Mouse (Mus musculus): ENCODE data around the gene Memo1. TPM values are rescaled to one million over a fixed set of nuclear protein-coding genes. Genes with fewer than 3 reads are reported as not detected.
"Not testable (repeated sequence)": the region's sequence is repeated elsewhere in the genome, so short reads cannot be mapped to it uniquely, and the experiment has no call there.

The Memo1 gene
- polyA plus RNA-seq, 1 experiment from 2014 or later, result 80.7 TPM

DNA sequence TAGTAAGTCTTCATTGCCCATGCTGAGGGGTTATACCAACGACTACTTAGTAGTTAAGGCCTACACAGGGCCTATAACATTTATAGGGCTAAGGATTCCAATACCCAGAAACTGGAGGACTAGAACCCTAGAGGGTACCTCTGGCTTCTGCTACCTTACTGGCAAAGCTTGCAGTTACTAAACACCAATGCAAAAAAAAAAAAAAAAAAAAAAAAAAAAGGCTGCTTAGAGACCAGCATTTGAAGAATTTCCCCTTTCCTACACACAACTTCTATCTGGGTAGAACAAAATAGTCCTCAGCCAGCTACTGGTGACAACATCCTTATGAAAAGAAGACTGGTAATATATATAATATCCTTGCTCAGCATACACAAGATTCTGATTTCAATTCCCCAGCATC lies 29.7 kb downstream of the Memo1 start:
- Histone ChIP-seq H3K27ac (0 out of 2 replicates have a peak overlapping the region, but pooled peaks have one; percentile 6), H3K4me1 (peaks cover 35% of the 10 kb centered on the region), H3K27me3 (ENCODE audit: insufficient read depth, poor library complexity, severe bottlenecking) (no peaks in the 10 kb centered on the region), H3K36me3 (0 out of 2 replicates have a peak, but pooled peaks cover 5% of the 10 kb centered on the region), H3K4me3 (no peak overlapping the region), H3K9me3 (no peaks in the 10 kb centered on the region)
- WGBS, result 52% methylated on average over 1 of the region's 1 CpGs
- DNase-seq (ENCODE audit: low spot score), result no peak

DNA sequence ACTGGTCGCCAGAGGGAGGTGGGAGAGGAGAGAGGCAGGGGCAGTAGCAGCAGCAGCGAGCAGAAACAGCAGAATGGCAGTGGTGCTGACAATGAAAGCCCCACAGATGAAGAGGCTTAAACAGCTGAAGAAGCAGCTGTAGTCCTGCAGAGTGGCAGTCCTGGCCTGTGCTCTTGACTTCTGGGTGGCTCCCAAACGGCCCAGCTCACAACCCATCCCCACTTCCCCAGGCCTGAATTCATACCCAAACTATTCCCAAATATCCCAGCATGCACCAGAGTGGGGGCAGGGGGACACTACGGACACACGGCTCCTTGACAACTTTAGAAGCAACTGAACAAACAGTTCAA lies 30.2 kb downstream of the Memo1 start:
- H3K4me3 ChIP-seq, result no peak overlapping the region
- peak; percentile 76 for DNase-seq (ENCODE audit: low spot score)
- peaks cover 38% of the 10 kb centered on the region for H3K4me1 ChIP-seq
- H3K27me3 ChIP-seq (ENCODE audit: insufficient read depth, poor library complexity, severe bottlenecking), result no peaks in the 10 kb centered on the region
- no peaks in the 10 kb centered on the region for H3K9me3 ChIP-seq
- peak overlapping the region; percentile 67 for H3K27ac ChIP-seq
- WGBS, result 26% methylated on average over 5 of the region's 5 CpGs
- 0 out of 2 replicates have a peak, but pooled peaks cover 5% of the 10 kb centered on the region for H3K36me3 ChIP-seq

GRCm38 (mm10) chr17:74264333-74265155 lies 30.8 kb downstream of the Memo1 start:
- no peak for DNase-seq (ENCODE audit: low spot score)
- no peaks in the 10 kb centered on the region for H3K27me3 ChIP-seq (ENCODE audit: insufficient read depth, poor library complexity, severe bottlenecking)
- H3K27ac ChIP-seq, result peak overlapping the region; percentile 67
- H3K36me3 ChIP-seq, result 0 out of 2 replicates have a peak, but pooled peaks cover 5% of the 10 kb centered on the region
- H3K4me1 ChIP-seq, result peaks cover 38% of the 10 kb centered on the region
- H3K9me3 ChIP-seq, result no peaks in the 10 kb centered on the region
- WGBS, result 63% methylated on average over 3 of the region's 3 CpGs
- H3K4me3 ChIP-seq, result no peak overlapping the region

GRCm38 (mm10) chr17:74262415-74262814 lies 32.9 kb downstream of the Memo1 start:
- 89% methylated on average over 3 of the region's 3 CpGs for WGBS
- DNase-seq (ENCODE audit: low spot score), result no peak
- H3K27me3 ChIP-seq (ENCODE audit: insufficient read depth, poor library complexity, severe bottlenecking), result no peaks in the 10 kb centered on the region
- H3K9me3 ChIP-seq, result no peaks in the 10 kb centered on the region
- H3K27ac ChIP-seq, result no peak overlapping the region
- peaks cover 9% of the 10 kb centered on the region; the same call in 1 of the 2 replicates for H3K36me3 ChIP-seq
- H3K4me3 ChIP-seq, result no peak overlapping the region
- H3K4me1 ChIP-seq, result peaks cover 38% of the 10 kb centered on the region

DNA sequence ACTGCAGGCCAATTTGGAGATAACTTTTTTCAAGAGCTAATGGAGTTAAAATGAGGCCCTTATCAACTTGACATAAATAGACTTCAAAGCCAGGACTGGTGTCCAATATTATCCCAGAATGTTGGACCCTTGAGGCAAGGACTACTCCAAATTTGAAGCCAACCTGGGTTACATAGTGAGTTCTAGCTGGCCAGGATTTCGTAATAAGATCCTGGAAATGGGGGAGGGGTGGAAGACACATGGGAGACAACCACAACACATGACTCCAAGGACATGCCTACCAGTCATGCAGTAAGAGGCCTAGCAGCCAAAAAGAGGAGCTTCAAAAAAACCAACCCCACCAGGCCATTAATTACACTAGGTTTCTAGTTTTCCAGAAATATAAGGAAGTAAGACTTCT lies 50.0 kb downstream of the Memo1 start:
- no peak overlapping the region for H3K27ac ChIP-seq
- no peak for DNase-seq (ENCODE audit: low spot score)
- peaks cover 9% of the 10 kb centered on the region; the same call in 1 of the 2 replicates for H3K36me3 ChIP-seq
- 43% methylated on average over 1 of the region's 1 CpGs for WGBS
- no peaks in the 10 kb centered on the region for H3K27me3 ChIP-seq (ENCODE audit: insufficient read depth, poor library complexity, severe bottlenecking)
- no peak overlapping the region for H3K4me3 ChIP-seq
- H3K9me3 ChIP-seq, result no peaks in the 10 kb centered on the region
- 0 out of 2 replicates have a peak, but pooled peaks cover 3% of the 10 kb centered on the region for H3K4me1 ChIP-seq

DNA sequence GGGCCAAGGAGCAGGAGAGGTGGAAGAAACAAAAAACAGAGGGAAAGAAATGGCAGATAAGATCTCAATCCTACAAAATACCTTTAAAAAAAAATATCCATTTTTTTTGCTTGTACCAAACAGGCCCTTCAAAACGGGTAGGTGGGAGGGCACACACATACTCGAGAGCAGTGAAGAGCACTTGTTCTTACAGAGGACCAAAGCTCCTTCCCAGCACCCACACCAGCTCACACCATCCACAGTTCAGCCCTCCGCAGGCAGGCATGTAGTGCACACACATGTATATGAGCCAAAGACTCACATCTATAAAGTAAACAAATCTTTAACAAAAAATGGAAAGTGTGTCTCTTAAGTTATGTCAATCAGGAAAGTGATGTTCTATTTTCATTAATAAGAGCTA lies 52.5 kb downstream of the Memo1 start:
- no peaks in the 10 kb centered on the region for H3K27me3 ChIP-seq (ENCODE audit: insufficient read depth, poor library complexity, severe bottlenecking)
- no peak for DNase-seq (ENCODE audit: low spot score)
- H3K4me3 ChIP-seq, result no peak overlapping the region
- peaks cover 19% of the 10 kb centered on the region for H3K36me3 ChIP-seq
- WGBS, result 64% methylated on average over 3 of the region's 3 CpGs
- no peaks in the 10 kb centered on the region for H3K9me3 ChIP-seq
- no peak overlapping the region for H3K27ac ChIP-seq
- H3K4me1 ChIP-seq, result 0 out of 2 replicates have a peak, but pooled peaks cover 3% of the 10 kb centered on the region

DNA sequence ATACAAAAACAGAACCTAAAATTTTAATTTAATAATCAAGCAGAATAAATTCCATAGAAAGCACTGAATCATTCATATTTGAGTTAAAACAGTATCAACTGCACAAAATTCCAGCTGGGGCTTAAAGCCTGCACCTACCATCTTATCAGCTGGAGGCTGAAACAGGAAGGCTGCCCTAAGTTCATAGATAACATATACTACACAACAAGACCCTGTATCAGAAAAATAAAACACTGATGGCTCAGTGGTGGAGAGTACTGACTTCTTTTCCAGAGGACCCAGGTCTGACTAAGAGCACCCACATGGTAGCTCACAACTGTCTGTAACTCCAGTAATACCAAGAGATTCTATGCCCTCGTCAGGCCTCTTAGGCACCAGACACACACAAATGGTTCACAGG lies 55.0 kb downstream of the Memo1 start:
- Histone ChIP-seq H3K4me3 (no peak overlapping the region), H3K36me3 (peaks cover 19% of the 10 kb centered on the region), H3K4me1 (0 out of 2 replicates have a peak, but pooled peaks cover under 1% of the 10 kb centered on the region), H3K27me3 (ENCODE audit: insufficient read depth, poor library complexity, severe bottlenecking) (no peaks in the 10 kb centered on the region), H3K27ac (no peak overlapping the region), H3K9me3 (no peaks in the 10 kb centered on the region)
- WGBS, result 88% methylated on average over 1 of the region's 1 CpGs
- DNase-seq (ENCODE audit: low spot score), result no peak

DNA sequence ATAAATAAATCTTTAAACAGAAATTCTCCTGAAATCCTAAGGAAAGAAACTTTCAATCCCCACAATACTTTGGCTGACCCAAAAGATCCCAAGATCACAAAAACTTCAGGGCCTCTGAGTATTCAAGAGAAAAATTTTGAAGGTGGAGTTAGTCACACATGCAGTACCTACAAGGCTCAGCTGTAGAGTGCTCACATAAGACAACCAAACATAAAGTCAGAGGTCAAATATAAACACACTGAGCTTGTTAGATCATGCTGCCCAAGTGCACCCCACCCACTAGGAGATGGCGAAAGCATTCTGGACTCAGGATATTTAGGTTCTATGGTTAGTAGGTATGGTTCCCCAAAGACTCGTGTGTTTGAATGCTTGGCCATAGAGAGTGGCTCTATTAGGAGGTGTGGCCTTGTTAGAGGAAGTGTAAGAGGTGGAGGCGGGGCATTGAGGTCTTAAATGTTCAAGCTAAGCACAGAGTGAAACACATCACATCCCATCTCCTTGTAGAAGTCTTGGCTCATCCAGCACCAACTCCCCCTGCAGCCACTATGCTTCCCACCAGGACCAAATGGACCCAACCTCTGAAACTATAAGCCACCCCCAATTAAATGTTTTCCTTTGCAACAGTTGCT lies 67.1 kb downstream of the Memo1 start:
- Histone ChIP-seq H3K4me3 (no peak overlapping the region), H3K27ac (no peak overlapping the region), H3K9me3 (no peaks in the 10 kb centered on the region), H3K4me1 (no peaks in the 10 kb centered on the region), H3K36me3 (peaks cover 12% of the 10 kb centered on the region), H3K27me3 (ENCODE audit: insufficient read depth, poor library complexity, severe bottlenecking) (no peaks in the 10 kb centered on the region)
- 90% methylated on average over 3 of the region's 3 CpGs for WGBS
- no peak for DNase-seq (ENCODE audit: low spot score)

DNA sequence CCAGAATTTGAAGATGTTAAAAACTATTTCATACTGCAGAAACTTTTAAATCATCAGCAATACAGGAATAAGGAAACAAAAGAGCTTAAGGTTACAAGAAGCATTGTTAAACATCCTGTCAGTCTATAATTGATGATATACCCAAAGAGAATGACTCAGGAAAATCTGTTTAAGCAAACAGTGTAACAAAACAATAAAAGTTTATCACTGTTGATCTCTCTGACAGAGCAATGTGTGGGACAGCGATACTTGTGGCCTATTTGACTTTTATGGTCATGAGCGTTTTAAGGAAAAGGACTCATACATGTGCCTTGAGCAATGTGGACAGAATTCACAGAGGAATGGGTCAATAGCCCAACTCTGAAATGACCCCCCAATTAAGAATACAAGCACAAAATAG lies 78.0 kb downstream of the Memo1 start:
- peaks cover 25% of the 10 kb centered on the region for H3K36me3 ChIP-seq
- H3K4me3 ChIP-seq, result no peak overlapping the region
- no peak for DNase-seq (ENCODE audit: low spot score)
- H3K27me3 ChIP-seq (ENCODE audit: insufficient read depth, poor library complexity, severe bottlenecking), result no peaks in the 10 kb centered on the region
- no peaks in the 10 kb centered on the region for H3K4me1 ChIP-seq
- WGBS, result 79% methylated on average over 2 of the region's 2 CpGs
- H3K27ac ChIP-seq, result no peak overlapping the region
- no peaks in the 10 kb centered on the region for H3K9me3 ChIP-seq

GRCm38 (mm10) chr17:74212831-74213524 lies 82.3 kb downstream of the Memo1 start:
- not testable (repeated sequence) for DNase-seq (ENCODE audit: low spot score); H3K4me1 ChIP-seq; H3K27me3 ChIP-seq (ENCODE audit: insufficient read depth, poor library complexity, severe bottlenecking); H3K4me3 ChIP-seq; H3K27ac ChIP-seq; H3K9me3 ChIP-seq
- WGBS, result 89% methylated on average over 16 of the region's 16 CpGs
- peaks cover 28% of the 10 kb centered on the region for H3K36me3 ChIP-seq

- Histone ChIP-seq H3K4me1 (no peaks in the 10 kb centered on the region), H3K36me3 (peaks cover 28% of the 10 kb centered on the region), H3K9me3 (no peaks in the 10 kb centered on the region), H3K27me3 (ENCODE audit: insufficient read depth, poor library complexity, severe bottlenecking) (no peaks in the 10 kb centered on the region), H3K27ac (no peak overlapping the region), H3K4me3 (no peak overlapping the region)
- 48% methylated on average over 5 of the region's 5 CpGs for WGBS
- no peak for DNase-seq (ENCODE audit: low spot score)
These were observed 86.0 kb downstream of the Memo1 start for GRCm38 (mm10) chr17:74209143-74209908.

- H3K27ac ChIP-seq, result no peak overlapping the region
- no peaks in the 10 kb centered on the region for H3K4me1 ChIP-seq
- DNase-seq (ENCODE audit: low spot score), result no peak
- no peak overlapping the region for H3K4me3 ChIP-seq
- no peaks in the 10 kb centered on the region for H3K9me3 ChIP-seq
- 61% methylated on average over 2 of the region's 2 CpGs for WGBS
- no peaks in the 10 kb centered on the region for H3K27me3 ChIP-seq (ENCODE audit: insufficient read depth, poor library complexity, severe bottlenecking)
- peaks cover 8% of the 10 kb centered on the region; the same call in 1 of the 2 replicates for H3K36me3 ChIP-seq
These were observed 99.4 kb downstream of the Memo1 start for GRCm38 (mm10) chr17:74195943-74196342.

All from heart, embryonic 10.5 days (tissue).